Mouse (Mus musculus): ENCODE results near the gene Npsr1.

- TF ChIP-seq CTCF (IDR thresholded peaks at IDR 0.05; ENCODE audit: low read depth) = no peak
- TF ChIP-seq EP300 (IDR thresholded peaks at IDR 0.05; ENCODE audit: low read depth) = no peak
These were observed 38.6 kb downstream of the Npsr1 start for GRCm38 (mm10) chr9:24136354-24136753.

All from heart, postnatal 0 days (tissue).